Mouse (Mus musculus): Measurements from ENCODE around the gene Lacc1. TPM values are rescaled to one million over a fixed set of nuclear protein-coding genes. Genes with fewer than 3 reads are reported as not detected.

Gene Lacc1
- polyA plus RNA-seq (2017; shearing (Covaris generic)): 1 to 10 TPM; 1.0 to 1.5 TPM

GRCm38 (mm10) chr14:77036226-77037046 is at the start of gene Lacc1, which contains the start of gene Ccdc122:
Gene Lacc1 (minus strand): TSS chr14:77036904.
Gene Ccdc122 (plus strand): TSS chr14:77036772.

Other genes starting within 250 kb of the Lacc1 start
- gene Ccdc122, start 132 bp downstream of the Lacc1 start, polyA plus RNA-seq (2017; shearing (Covaris generic)): 1 to 10 TPM in 1 of 2 experiments, under 1 TPM in 1; 0.82 to 3.8 TPM
- gene Enox1, start 119.9 kb upstream of the Lacc1 start, polyA plus RNA-seq (2017; shearing (Covaris generic)): 1 to 10 TPM in 1 of 2 experiments, not detected in 1; 2.1 TPM